Mouse (Mus musculus) erythroid progenitor cell, adult 5-6 weeks (primary cell): ENCODE measurements at regions not wholly inside any gene's neighbourhood (a gene's known extent, or its start where the extent isn't known, plus 50 kb on each side); places are given as distances from the start of the nearest gene placed in this dataset.
"Not testable (repeated sequence)": the region's sequence is repeated elsewhere in the genome, so short reads cannot be mapped to it uniquely, and the experiment has no call there.

ENCODE experiments used
- ATAC-seq: replicated peaks from 2 replicates; pipeline ENCODE4 v1.8.0; 2016; ENCODE audit warnings: moderate number of reproducible peaks, mild to moderate bottlenecking, moderate TSS enrichment, inconsistent platforms; ENCODE audit not compliant: poor library complexity, low FRiP score, severe bottlenecking

GRCm38 (mm10) chr14:87215099-87215498 lies 74.1 kb upstream of the Diaph3 start:
- no peak; the same call in 1 of the 2 replicates for ATAC-seq

GRCm38 (mm10) chr14:87217042-87217441 lies 76.0 kb upstream of the Diaph3 start:
- no peak for ATAC-seq

- ATAC-seq = no peak
These were observed 78.9 kb upstream of the Diaph3 start for GRCm38 (mm10) chr14:87219975-87220374.

GRCm38 (mm10) chr14:87224870-87225269 lies 83.8 kb upstream of the Diaph3 start:
- no peak for ATAC-seq

GRCm38 (mm10) chr14:87249258-87249657 lies 108.2 kb upstream of the Diaph3 start:
- no peak for ATAC-seq

- no peak for ATAC-seq
These were observed 114.6 kb upstream of the Diaph3 start for GRCm38 (mm10) chr14:87255484-87256208.

- no peak for ATAC-seq
These were observed 120.7 kb upstream of the Diaph3 start for GRCm38 (mm10) chr14:87261726-87262125.

GRCm38 (mm10) chr14:87264826-87265225 lies 123.8 kb upstream of the Diaph3 start:
- no peak for ATAC-seq

GRCm38 (mm10) chr14:87266309-87266708 lies 125.3 kb upstream of the Diaph3 start:
- ATAC-seq = no peak

GRCm38 (mm10) chr14:87289266-87289665 lies 127.2 kb upstream of the Tdrd3 start:
- ATAC-seq = not testable (repeated sequence)

- ATAC-seq = no peak
These were observed 126.7 kb upstream of the Tdrd3 start for GRCm38 (mm10) chr14:87289708-87290243.

- no peak for ATAC-seq
These were observed 121.2 kb upstream of the Tdrd3 start for GRCm38 (mm10) chr14:87295206-87295605.

- no peak for ATAC-seq
These were observed 119.3 kb upstream of the Tdrd3 start for GRCm38 (mm10) chr14:87297160-87297559.

GRCm38 (mm10) chr14:87300838-87301237 lies 115.6 kb upstream of the Tdrd3 start:
- no peak for ATAC-seq

- no peak for ATAC-seq
These were observed 114.9 kb upstream of the Tdrd3 start for GRCm38 (mm10) chr14:87301564-87301963.

GRCm38 (mm10) chr14:87305481-87305880 lies 111.0 kb upstream of the Tdrd3 start:
- ATAC-seq = no peak

- no peak for ATAC-seq
These were observed 110.4 kb upstream of the Tdrd3 start for GRCm38 (mm10) chr14:87306011-87306410.

GRCm38 (mm10) chr14:87308016-87308415 lies 108.4 kb upstream of the Tdrd3 start:
- ATAC-seq = no peak

- ATAC-seq = no peak
These were observed 104.1 kb upstream of the Tdrd3 start for GRCm38 (mm10) chr14:87312318-87312717.

- 0 out of 2 replicates have a peak, but pooled peaks have one; percentile 34 for ATAC-seq
These were observed 101.3 kb upstream of the Tdrd3 start for GRCm38 (mm10) chr14:87314999-87315732.

GRCm38 (mm10) chr14:87327841-87328240 lies 88.6 kb upstream of the Tdrd3 start:
- no peak for ATAC-seq
